Mouse (Mus musculus) retina, postnatal 7 days (tissue): ENCODE results near the gene Pds5b.
"Not testable (repeated sequence)": the region's sequence is repeated elsewhere in the genome, so short reads cannot be mapped to it uniquely, and the experiment has no call there.

Source experiments
- DNase-seq: peaks from one replicate; pipeline ENCODE4 v3.0.0-alpha.2; 2012; ENCODE audit warnings: low read depth, low spot score

Gene Pds5b

DNA sequence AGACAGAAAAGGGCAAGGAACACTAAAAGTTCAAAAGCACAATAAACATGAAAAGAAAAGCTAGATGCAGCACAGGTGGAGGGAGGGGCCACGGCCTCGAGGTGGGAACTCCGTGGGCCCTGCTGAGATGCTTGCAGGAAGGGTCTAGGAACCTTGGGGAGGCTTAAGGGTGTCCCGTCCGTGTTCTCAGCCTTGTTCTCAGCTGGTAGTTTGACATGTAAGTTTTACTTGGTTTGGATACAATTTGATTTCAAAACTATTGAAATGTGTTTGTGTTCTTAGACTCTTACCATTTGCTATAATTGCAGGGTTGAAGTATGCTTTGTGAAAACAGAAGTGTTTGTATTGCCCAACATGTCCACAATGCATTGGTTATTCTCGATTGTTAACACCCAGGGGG, 149.2 kb downstream of the Pds5b start:
- no peak for DNase-seq

DNA sequence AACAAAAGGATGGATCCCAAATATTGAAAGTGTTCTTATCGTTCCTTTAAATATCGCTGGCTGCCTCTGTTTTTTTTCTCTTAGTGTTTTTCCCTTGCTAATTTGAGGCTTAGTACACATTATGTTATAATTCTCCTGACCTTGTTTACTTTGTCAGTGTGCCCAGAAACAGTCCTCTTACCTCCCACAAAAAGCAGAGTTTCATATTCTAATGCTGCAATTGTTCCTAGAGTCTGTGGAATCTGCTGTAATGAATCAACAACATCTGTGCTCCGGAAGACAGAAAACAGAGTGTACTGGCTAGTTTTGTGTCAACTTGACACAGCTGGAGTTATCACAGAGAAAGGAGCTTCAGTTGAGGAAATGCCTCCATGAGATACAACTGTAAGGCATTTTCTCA, 149.8 kb downstream of the Pds5b start:
- DNase-seq = no peak

DNA sequence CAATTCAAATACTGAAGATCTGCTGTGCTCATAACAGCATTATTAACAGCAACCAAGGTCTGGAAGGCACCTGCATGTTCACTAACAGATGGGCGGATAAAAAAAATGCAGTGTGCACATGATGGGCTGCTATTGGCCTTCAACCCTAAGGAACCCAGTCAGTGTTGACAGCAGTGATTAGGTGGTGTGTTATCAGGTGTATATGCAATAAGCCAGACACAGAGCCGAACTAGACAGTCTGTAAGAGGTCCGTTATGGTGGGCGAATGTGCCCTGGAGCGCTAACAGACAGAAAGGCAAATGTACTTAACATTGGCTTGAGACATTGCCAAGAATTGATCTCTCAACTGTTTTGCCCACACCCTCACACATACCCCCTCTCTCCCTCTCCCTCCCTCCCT, 156.0 kb downstream of the Pds5b start:
- no peak for DNase-seq

GRCm38 (mm10) chr5:150830718-150831117, 157.2 kb downstream of the Pds5b start:
- no peak for DNase-seq

DNA sequence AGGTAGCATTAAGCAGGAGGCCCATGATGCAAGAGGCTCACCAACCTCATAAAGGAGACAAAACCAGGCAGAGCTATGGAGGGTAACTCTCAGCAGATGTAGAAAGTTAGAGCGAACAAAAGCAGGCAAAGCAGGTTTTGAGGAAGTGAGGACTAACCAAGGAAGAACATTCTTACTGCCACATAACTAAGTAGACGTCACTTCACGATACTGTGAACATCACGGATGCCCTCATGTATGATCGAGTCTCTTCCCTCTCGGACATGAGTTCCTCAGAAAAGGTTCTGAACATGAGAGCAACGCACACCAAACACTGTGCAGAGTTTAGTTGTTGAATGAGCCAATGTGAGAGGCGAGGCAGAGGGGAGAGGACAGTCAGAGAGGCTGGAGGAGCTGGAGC, 163.2 kb downstream of the Pds5b start:
- DNase-seq = no peak

- no peak for DNase-seq
These were observed 166.4 kb downstream of the Pds5b start for GRCm38 (mm10) chr5:150839688-150840541.

DNA sequence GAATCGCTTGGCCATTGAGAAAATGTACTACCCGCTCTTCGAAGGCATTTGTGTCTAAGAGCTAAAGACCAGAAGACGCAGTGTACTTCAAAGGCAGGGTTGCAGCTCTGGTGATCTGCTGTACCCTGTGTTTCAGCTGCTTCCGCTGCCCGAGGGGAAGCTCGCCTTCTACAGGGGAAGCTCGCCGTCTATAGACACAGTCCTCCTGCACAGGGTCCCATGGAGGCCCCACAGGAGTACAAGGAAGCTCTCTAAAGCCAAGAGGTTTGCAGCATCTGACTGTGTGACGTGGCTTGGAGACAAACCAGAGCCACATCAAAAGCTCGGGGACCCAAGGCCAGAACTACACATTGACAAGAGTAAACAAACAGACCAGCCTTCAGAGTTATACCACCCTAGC, 167.1 kb downstream of the Pds5b start:
- DNase-seq = no peak

- no peak for DNase-seq
These were observed 172.4 kb downstream of the Pds5b start for GRCm38 (mm10) chr5:150845961-150846360.

GRCm38 (mm10) chr5:150850821-150851220, 177.3 kb downstream of the Pds5b start:
- no peak for DNase-seq

DNA sequence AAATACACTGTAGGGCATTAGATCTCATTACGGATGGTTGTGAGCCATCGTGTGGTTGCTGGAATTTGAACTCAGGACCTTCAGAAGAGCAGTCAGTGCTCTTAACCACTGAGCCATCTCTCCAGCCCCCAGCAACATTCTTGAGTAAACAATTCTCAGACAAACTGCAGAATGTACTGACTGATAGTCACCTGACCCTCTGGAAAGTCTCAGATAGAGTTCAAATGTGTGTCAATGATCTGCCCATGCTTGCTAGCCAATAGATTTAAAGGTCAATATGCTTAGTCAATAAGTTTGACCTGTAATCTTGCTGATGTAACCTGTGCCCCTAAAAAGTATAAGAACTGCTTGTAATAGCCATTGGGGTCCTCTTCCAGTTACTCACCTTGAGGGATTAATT, 178.6 kb downstream of the Pds5b start:
- not testable (repeated sequence) for DNase-seq

DNA sequence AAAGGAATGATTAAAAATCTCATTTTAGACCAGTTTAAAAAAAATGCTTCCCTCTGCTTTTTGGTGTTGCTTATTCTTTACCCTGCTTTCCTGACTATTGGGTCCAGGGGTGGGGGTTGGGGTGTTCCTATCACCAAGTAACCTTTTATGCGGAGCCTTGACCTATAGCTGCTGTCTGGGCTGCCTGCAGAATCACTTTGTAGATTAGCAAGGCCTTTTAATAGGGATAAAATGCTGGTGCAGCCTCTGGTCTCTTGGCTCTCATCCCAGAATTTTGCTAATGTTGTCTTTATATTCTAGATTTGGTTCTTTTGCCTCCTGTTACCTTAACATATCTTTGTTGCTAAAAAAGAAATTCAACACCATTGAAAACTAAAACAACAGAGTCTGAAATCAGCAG, 181.0 kb downstream of the Pds5b start:
- no peak for DNase-seq

DNA sequence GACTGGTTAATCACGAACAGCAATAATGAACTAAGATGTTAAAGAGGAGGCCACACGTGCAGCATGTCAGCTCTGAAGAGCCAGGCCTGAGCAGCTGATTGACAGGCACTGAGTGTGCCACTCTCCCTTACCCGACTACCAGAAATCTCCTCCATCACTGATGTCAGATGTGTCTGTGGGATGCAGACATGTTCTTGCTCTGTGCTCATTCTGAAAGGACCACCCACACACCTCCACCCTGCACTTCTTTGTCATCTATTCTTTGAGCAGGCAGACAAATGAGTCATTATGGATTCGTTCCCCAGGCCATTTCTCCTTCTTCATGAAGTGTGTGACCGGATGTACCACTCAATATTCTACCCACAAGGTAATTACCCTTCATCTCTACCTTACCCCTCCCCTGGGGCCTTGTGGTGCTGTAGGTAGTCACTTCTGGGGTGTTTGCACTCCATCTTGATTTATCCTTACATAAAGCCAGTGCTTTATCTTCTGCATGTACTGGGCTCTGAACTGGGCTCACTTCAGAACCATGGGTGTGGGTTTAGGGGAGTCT, 186.2 kb downstream of the Pds5b start:
- DNase-seq = no peak
